Mouse (Mus musculus) stomach, postnatal 0 days (tissue): Measurements from ENCODE around the gene G430095P16Rik.

Experiments
- CTCF ChIP-seq: IDR thresholded peaks from 2 replicates; pipeline ENCODE4 v1.5.1; 2016; ENCODE audit warnings: antibody characterized with exemption, low read depth, mild to moderate bottlenecking, moderate library complexity
- EP300 ChIP-seq: optimal IDR thresholded peaks from 2 replicates; pipeline ENCODE3; 2016; ENCODE audit warnings: antibody characterized with exemption

DNA sequence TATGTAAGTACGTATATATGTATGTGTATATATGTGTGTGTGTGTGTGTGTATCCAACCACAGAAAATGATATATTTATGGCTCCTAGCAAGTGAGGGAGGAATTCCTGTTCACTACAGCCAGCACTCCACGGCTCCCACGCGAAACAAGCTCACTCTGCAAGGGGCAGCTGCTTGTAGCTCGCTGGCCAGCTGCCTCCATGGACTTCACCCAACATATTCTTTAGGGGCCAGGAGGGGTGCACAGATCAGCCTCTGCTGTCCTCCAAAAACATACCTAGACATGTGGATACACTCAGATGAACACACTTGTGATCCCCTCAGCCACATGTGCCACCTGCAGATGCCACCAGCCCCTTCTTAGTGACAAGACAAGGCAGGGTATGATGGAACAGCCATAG lies 9.7 kb downstream of the G430095P16Rik start:
- TF ChIP-seq EP300 (no peak), CTCF (no peak)
